Mouse (Mus musculus) kidney, adult 8-10 months (tissue): ENCODE measurements around the gene Gm49340.
A peak's percentile ranks its signal among the peaks of the same experiment; 100 is the strongest.
"Not testable (repeated sequence)": the region's sequence is repeated elsewhere in the genome, so short reads cannot be mapped to it uniquely, and the experiment has no call there.

Source experiments
- DNase-seq, 2 experiments: peaks; one replicate each; pipeline ENCODE4 v3.0.0; 2022

Gene Gm49340

DNA sequence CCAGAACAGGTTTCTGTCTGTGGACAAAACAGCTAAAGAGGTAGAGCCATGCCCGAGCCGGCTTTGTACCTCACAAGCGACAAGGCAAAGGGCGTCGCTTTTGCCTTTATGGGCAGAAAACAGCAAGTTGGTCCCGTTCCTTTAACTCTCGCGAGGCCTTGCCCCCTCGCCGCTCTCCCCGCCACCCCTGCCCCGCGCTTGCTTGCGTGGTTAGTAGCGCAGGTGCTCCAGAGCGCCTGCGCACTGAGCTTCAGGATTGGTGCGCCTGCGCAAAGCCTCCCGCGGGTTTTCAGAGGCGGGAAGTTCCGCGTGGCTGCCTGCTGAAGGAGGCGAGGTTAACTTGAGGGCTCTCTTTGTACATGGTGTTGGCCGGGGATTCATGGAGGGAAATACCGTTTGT lies at the start of gene Gm49340, which contains the start of the genes Aspa and Spata22:
Gene Gm49340 (plus strand): TSS at position 300 of the 400 bp plus-strand sequence.
Gene Aspa (minus strand): TSS at position 155 of the 400 bp plus-strand sequence.
Gene Spata22 (plus strand): TSS at position 300 of the 400 bp plus-strand sequence.
- no peak for DNase-seq

GRCm38 (mm10) chr11:73280710-73281109 lies 48.8 kb upstream of the Gm49340 start:
- DNase-seq, result no peak

GRCm38 (mm10) chr11:73281528-73282027 lies 48.0 kb upstream of the Gm49340 start:
- peak; percentile 51 to 63 for DNase-seq

- peak; percentile 13 to 17 for DNase-seq
Measured at GRCm38 (mm10) chr11:73283369-73283768, 46.2 kb upstream of the Gm49340 start.

GRCm38 (mm10) chr11:73283926-73284325 lies 45.6 kb upstream of the Gm49340 start:
- DNase-seq, result no peak

- no peak for DNase-seq
Measured at GRCm38 (mm10) chr11:73284351-73284750, 45.2 kb upstream of the Gm49340 start.

DNA sequence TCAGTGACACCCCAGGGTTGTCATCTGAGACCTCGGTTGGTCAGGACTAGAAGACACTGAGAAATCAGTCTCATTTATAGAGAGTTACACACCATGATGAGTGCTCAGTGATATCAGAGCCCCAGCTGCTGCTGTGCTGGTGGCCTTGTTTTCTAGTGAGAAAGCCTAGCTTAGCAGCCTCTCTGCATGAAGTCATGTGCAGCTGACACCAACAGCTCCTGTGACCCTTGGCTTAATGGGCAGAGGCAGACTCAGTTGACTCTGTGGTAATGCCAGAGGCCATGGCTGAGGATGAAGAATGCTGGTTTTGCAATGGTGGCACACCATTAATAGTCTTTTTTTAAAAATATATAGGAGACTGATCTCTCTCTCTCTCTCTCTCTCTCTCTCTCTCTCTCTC lies 39.9 kb upstream of the Gm49340 start:
- no peak for DNase-seq

DNA sequence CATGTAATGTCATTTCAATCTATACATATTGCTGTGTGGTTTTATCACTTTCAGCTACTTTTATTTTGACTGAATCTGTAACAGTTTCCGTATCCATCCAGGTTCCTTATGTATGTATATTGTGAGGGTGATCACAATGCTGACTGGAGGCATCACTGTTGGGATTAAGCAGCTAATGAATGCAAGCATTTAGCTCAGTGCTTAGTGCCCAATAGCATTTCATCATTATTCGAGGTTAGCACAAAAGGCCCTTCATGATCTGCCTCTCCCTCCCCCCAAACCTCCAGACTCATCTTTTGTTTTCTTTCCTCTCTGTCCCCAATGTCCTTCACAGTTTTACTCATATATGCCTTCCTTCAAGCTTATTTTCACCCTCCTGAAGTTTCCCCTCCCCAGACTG lies 26.4 kb upstream of the Gm49340 start:
- no peak for DNase-seq

GRCm38 (mm10) chr11:73315961-73316360 lies 13.6 kb upstream of the Gm49340 start:
- no peak for DNase-seq

GRCm38 (mm10) chr11:73318581-73318980 lies 11.0 kb upstream of the Gm49340 start:
- DNase-seq, result not testable (repeated sequence)

GRCm38 (mm10) chr11:73321064-73321463 lies 8.5 kb upstream of the Gm49340 start:
- not testable (repeated sequence) for DNase-seq

DNA sequence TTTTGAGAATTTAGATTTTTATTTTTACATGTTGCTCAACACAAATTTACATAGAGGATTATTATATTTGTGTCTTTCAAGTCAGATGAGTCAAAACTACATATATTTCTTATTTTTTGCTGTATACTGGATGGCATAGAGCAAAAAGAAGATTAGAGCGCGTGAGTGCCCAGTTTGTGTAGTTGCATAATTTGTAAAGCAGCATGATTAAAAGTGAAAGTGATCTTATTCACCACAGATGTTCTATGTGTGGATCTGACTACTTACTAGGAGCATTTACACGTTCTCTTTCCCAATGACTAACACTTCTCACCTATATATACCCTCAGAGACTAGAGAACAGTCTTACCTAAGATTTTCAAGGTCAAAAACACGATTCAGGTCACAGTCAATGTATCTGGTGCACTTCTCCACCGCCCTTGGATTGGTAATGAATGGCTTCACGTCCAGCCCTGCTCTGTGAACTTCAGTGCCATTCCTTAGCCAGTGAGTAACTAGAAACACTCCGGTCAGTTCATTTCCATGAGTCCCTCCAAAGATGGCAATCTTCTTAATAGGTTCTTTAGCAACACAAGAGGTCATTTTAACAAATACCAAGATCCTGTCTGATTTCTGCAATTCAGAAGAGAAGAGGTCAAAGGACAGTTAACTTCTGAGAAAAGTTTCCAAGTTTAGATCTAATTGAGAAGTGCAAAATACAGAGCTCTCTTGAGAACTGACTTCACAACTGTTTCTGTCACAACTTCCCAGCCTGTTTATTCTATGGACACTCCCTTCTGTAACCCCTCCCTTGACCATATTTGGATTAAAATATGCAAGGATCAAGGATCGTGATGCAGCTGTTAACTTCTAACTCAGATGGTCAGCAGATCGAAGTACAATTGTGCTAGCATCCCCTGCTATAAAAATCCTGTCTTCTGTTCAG lies 5.4 kb upstream of the Gm49340 start:
- peak; percentile 62 to 75 for DNase-seq

- DNase-seq, result peak; percentile 87 to 92
Measured at GRCm38 (mm10) chr11:73326485-73326886, 3.1 kb upstream of the Gm49340 start.

DNA sequence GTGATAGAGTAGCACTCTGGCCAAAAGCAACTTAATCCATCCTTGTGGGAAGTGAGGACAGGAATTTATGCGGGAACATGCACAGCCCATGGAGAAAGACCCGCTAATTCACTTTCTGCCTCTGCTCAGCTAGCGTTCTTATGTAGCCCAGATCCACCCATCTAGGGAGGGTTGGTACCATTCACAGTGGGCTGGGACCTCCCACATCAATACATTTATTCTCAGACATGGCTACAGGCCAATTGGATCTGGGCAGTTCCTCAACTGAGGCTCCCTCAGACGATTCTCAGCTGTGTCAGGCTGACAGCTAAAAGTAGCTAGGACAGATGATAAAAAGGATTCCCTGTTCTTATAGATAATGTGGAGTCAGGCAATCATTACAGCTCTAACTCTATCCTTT lies 2.2 kb upstream of the Gm49340 start:
- no peak for DNase-seq

GRCm38 (mm10) chr11:73333357-73333756 lies 3.8 kb downstream of the Gm49340 start:
- no peak for DNase-seq

GRCm38 (mm10) chr11:73336919-73337318 lies 7.4 kb downstream of the Gm49340 start:
- no peak for DNase-seq

DNA sequence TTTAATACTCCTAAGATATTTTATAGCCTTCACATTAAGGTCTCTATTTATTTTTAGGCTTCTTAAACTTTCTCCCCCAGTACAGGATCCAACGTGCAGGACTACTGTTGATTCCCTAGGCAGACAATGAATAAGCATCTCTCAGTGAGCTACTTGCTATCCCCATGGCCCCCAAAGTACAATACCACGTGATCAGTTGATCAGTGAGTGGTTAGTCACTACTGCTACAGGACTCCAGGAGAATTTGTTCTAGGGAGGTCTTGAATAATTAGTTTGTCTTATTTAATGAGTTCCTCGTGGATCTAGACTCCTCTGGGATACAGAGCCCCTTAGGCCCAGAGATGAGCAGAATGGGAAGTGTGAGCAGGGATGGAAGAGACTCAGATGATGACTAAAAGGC lies 20.9 kb downstream of the Gm49340 start, which contains the start of gene Olfr20:
Gene Olfr20 (plus strand): TSS at position 301 of the 400 bp plus-strand sequence.
- DNase-seq, result no peak

DNA sequence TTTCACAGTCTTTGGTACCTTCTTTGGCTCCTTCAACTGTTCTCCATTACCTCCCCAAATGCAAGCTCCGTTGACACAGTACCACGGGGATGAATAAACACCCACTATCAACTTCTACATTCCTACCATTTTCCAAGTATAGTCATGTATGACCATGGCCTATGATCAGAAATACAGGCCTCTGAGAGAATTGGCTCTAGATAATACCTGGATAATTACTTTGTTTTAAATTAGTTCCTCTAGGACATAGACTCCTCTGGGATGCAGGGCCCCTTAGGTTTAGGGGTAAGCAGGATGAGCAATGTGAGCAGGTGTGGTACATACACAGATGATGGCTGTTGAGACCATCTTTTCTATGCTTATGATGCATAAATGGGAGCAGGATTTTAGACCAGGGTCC lies 41.4 kb downstream of the Gm49340 start, which contains the start of gene Olfr376:
Gene Olfr376 (plus strand): TSS at position 301 of the 400 bp plus-strand sequence.
- DNase-seq, result no peak

DNA sequence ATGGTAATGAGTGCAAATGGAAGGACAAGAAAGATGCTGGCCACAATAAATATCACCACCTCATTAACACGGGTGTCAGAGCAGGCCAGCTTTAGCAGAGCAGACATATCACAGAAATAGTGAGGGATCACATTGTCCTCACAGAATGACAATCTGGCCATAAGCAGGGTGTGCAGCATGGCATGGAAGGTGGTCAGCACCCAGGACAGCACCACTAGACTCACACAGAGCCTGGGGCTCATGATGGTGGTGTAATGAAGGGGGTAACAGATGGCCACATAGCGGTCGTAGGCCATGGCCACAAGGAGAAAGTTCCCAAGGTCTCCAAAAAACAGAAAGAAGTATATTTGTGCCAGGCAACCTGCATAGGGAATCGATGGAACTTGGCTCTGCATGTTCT lies 65.8 kb downstream of the Gm49340 start:
- DNase-seq, result no peak

DNA sequence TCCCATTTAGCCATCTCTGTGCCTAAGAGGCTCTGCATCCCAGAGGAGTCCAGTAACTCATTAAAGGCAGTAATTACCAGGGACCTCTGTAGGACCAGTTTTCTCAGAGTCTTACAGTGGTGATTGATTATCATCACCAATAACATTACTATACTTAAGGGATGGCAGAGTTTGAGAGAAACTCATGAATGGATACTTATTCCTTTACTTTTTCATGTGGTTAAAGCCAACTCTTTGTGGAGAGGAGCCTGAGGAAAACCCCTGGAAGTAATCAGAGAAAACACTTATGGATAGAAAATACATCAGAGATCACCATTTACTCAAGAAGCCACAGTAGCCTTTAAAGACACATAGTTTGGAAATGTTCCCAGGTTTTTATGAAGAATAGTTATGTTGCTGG lies 70.0 kb downstream of the Gm49340 start, which contains the start of gene Olfr1:
Gene Olfr1 (minus strand): TSS at position 101 of the 400 bp plus-strand sequence.
- no peak for DNase-seq
